Mouse (Mus musculus): Measurements from ENCODE around the gene B4galt4.

DNA sequence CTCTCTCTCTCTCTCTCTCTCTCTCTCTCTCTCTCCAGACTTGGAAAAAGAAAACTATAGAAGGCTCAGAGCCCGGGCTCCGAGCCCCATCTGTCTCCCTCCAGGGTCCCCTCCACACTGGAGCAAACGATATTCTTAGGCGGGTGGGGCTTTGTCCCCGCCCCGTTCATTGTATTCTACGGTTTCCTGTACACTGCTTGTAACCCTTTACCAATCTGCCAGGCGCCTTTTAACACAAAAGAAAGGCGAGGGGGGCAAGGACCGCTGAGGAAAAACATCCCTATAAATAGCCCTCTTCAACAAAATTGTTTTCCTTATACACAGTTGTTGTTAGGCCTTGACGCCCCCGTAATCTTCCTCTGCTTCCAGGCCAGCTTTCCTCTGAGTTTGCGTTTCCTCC lies 17.1 kb upstream of the B4galt4 start:
- TF ChIP-seq CTCF (IDR thresholded peaks at IDR 0.05; ENCODE audit: extremely low read depth, insufficient read depth, low read length) (no peak), POLR2A (IDR thresholded peaks at IDR 0.05; ENCODE audit: extremely low read depth, insufficient read depth, low read length) (no peak)

Data from cortical plate, adult 2 months (tissue).